Mouse (Mus musculus) hindbrain, embryonic 15.5 days (tissue): ENCODE results near the gene Srsf5. TPM values are rescaled to one million over a fixed set of nuclear protein-coding genes. Genes with fewer than 3 reads are reported as not detected.
"Not testable (repeated sequence)": the region's sequence is repeated elsewhere in the genome, so short reads cannot be mapped to it uniquely, and the experiment has no call there.

Experiments
- ATAC-seq: fragments of 200-750 bp; cut with Nextera tagmentation; 2 replicates; pipeline ENCODE4 v1.8.0; 2017; ENCODE audit warnings: low read depth, moderate number of reproducible peaks, moderate TSS enrichment; ENCODE audit not compliant: low FRiP score
- H3K27ac ChIP-seq: fragments of 300-500 bp; sonication (generic); replicated peaks from 2 replicates; pipeline ENCODE4 v1.5.1; 2015; ENCODE audit warnings: mild to moderate bottlenecking, inconsistent platforms
- H3K27me3 ChIP-seq: fragments of 300-500 bp; sonication (generic); 2 replicates; pipeline ENCODE4 v1.6.1; 2015; ENCODE audit warnings: control low read depth, inconsistent platforms
- H3K36me3 ChIP-seq: fragments of 300-500 bp; sonication (generic); 2 replicates; pipeline ENCODE4 v1.6.1; 2015; ENCODE audit warnings: control low read depth, inconsistent platforms
- H3K4me1 ChIP-seq: fragments of 300-500 bp; sonication (generic); replicated peaks from 2 replicates; pipeline ENCODE4 v1.6.1; 2015; ENCODE audit warnings: control low read depth, inconsistent platforms
- H3K4me2 ChIP-seq: fragments of 300-500 bp; sonication (generic); 2 replicates; pipeline ENCODE4 v1.6.1; 2015; ENCODE audit warnings: moderate library complexity, mild to moderate bottlenecking, inconsistent platforms
- H3K4me3 ChIP-seq: fragments of 300-500 bp; sonication (generic); 2 replicates; pipeline ENCODE4 v1.5.1; 2015; ENCODE audit warnings: mild to moderate bottlenecking, inconsistent platforms
- H3K9ac ChIP-seq: fragments of 300-500 bp; sonication (generic); 2 replicates; pipeline ENCODE4 v1.6.1; 2015; ENCODE audit warnings: inconsistent platforms
- H3K9me3 ChIP-seq: fragments of 300-500 bp; sonication (generic); 2 replicates; pipeline ENCODE4 v1.6.1; 2016; ENCODE audit warnings: control low read depth, inconsistent platforms
- whole genome bisulfite sequencing: fragments of 180-500 bp; shearing (Covaris S2); methylation state at CpG from one replicate; pipeline ENCODE4 v1.1.7; 2015; 5-methylcytosine and 5-hydroxymethylcytosine counted together
- polyA plus RNA-seq: library from polyadenylated mRNA; unstranded; fragments of >200 nt; fragmentation: Nextera tagmentation; extraction: Ambion mirVana; gene quantifications from 2 replicates; pipeline ENCODE4 v1.2.1, GENCODE M21; 2015

The Srsf5 gene
- polyA plus RNA-seq, 1 experiment from 2014 or later = 393 TPM

- not testable (repeated sequence) for ATAC-seq, H3K9ac ChIP-seq
- 95% methylated on average over 16 of the region's 16 CpGs for WGBS
Observed at GRCm38 (mm10) chr12:80949603-80950002, 4.3 kb downstream of the Srsf5 start.

GRCm38 (mm10) chr12:80951640-80952219 is 6.4 kb downstream of the Srsf5 start:
- Histone ChIP-seq H3K9ac (no peak overlapping the region), H3K4me2 (no peak overlapping the region), H3K4me1 (peaks cover 27% of the 10 kb centered on the region), H3K4me3 (no peak overlapping the region), H3K9me3 (no peaks in the 10 kb centered on the region), H3K27me3 (no peaks in the 10 kb centered on the region), H3K27ac (no peak overlapping the region), H3K36me3 (peaks cover 82% of the 10 kb centered on the region)
- no peak for ATAC-seq
- WGBS = over 99% methylated on average over 3 of the region's 3 CpGs

More at GRCm38 (mm10) chr12:80949603-80950002, 4.3 kb downstream of the Srsf5 start:
- Histone ChIP-seq H3K4me1 (peaks cover 32% of the 10 kb centered on the region), H3K36me3 (peaks cover 65% of the 10 kb centered on the region)
- not testable (repeated sequence) for H3K27me3 ChIP-seq, H3K4me3 ChIP-seq, H3K4me2 ChIP-seq, H3K27ac ChIP-seq, H3K9me3 ChIP-seq

GRCm38 (mm10) chr12:80952526-80952925 is 7.2 kb downstream of the Srsf5 start:
- peaks cover 19% of the 10 kb centered on the region; the same call in 1 of the 2 replicates for H3K4me1 ChIP-seq
- no peaks in the 10 kb centered on the region for H3K9me3 ChIP-seq
- no peak overlapping the region for H3K9ac ChIP-seq
- peaks cover 82% of the 10 kb centered on the region for H3K36me3 ChIP-seq
- H3K4me2 ChIP-seq = no peak overlapping the region
- WGBS = 95% methylated on average over 1 of the region's 1 CpGs
- H3K4me3 ChIP-seq = no peak overlapping the region
- H3K27me3 ChIP-seq = no peaks in the 10 kb centered on the region
- H3K27ac ChIP-seq = no peak overlapping the region
- no peak for ATAC-seq

DNA sequence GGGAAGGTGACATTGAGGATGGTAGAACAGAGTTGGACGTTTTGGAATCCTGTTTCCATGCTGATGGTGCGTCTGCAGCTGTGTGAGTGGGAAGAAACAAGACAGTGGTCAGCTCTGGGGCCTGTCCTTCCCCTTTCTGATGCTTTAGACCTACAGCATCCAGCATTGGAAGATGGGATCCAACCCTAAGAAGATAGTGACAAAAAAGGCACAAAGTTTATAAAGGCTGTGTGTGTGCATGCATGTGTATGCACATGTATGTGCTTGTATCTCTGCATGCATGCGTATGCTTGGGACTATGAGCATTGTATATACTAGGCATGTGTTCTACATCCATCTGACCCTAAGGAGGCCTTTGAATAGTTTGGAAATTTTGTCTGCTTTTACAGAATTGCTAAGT is 10.7 kb downstream of the Srsf5 start:
- H3K9ac ChIP-seq = no peak overlapping the region
- no peak overlapping the region for H3K27ac ChIP-seq
- no peaks in the 10 kb centered on the region for H3K27me3 ChIP-seq
- no peak for ATAC-seq
- H3K9me3 ChIP-seq = no peaks in the 10 kb centered on the region
- H3K4me3 ChIP-seq = no peak overlapping the region
- peaks cover 67% of the 10 kb centered on the region for H3K36me3 ChIP-seq
- no peak overlapping the region for H3K4me2 ChIP-seq
- peaks cover 7% of the 10 kb centered on the region; the same call in 1 of the 2 replicates for H3K4me1 ChIP-seq
- WGBS = 96% methylated on average over 3 of the region's 3 CpGs

DNA sequence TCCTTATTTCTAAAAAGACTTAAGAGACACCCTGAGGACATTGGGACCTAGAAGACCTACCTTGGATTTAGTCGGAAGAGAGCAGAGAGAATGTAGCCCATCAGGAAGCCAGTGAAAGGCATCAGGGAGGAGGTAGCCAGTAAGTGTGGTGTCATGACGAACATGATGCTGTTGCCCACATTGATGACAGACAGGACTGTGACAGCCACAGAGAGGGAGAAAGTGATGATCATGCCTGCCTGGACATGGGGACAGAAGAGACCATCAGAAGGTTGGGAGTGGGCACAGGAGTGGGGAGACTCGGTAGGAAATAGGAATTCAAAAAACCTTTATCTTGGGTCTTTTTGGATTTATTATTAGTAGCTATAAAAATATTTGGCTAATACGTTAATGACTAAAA is 12.7 kb downstream of the Srsf5 start:
- peaks cover 53% of the 10 kb centered on the region for H3K36me3 ChIP-seq
- ATAC-seq = no peak
- 91% methylated on average over 4 of the region's 4 CpGs for WGBS

GRCm38 (mm10) chr12:80962566-80962965 is 17.3 kb downstream of the Srsf5 start:
- no peaks in the 10 kb centered on the region for H3K27me3 ChIP-seq
- H3K9ac ChIP-seq = no peak overlapping the region
- peaks cover 9% of the 10 kb centered on the region for H3K36me3 ChIP-seq
- no peak overlapping the region for H3K4me2 ChIP-seq
- no peak overlapping the region for H3K27ac ChIP-seq
- 82% methylated on average over 4 of the region's 4 CpGs for WGBS
- no peaks in the 10 kb centered on the region for H3K9me3 ChIP-seq
- no peaks in the 10 kb centered on the region for H3K4me1 ChIP-seq
- H3K4me3 ChIP-seq = no peak overlapping the region
- no peak for ATAC-seq

More for the DNA sequence above, 12.7 kb downstream of the Srsf5 start:
- Histone ChIP-seq H3K9me3 (no peaks in the 10 kb centered on the region), H3K27me3 (no peaks in the 10 kb centered on the region), H3K27ac (no peak overlapping the region), H3K4me3 (no peak overlapping the region), H3K4me2 (no peak overlapping the region), H3K9ac (no peak overlapping the region), H3K4me1 (0 out of 2 replicates have a peak, but pooled peaks cover 5% of the 10 kb centered on the region)

DNA sequence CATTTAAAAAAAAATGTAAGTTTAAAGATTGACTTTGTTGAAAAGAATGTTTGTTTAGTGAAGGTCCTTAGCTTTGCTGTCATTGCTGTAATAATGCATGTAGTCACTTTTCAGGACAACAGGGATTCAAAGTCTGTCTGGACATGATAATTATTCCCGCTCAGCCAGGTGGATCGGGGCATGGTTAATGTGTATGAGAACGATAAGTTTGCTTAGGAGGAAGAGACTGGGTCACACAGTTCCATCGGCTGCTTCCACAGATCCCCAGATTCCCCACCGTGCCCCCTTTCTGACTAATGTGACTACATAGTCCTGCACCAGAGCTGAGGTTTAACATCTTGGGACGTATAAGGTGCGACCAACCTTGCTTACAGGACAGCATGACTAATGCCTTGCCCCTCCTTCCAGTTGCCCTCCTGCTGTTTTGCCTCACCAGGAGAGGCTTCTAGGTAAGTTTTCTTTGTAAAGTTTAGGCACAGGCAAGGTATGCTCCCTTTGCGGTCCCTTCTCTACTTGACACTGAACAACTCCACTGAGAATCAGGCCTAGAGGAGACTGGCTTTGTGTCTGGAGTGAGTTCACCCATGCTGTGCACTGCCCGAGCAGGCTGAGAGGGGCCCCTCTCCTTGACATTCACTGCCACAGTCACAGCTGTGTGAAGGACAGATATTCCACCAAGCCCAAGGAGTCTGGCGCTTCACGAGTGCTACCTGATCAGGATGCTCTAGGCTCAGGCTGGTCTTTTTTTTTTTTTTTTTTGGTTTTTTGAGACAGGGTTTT is 20.9 kb downstream of the Srsf5 start:
- no peaks in the 10 kb centered on the region for H3K4me1 ChIP-seq
- no peaks in the 10 kb centered on the region for H3K9me3 ChIP-seq
- H3K36me3 ChIP-seq = no peaks in the 10 kb centered on the region
- no peak overlapping the region for H3K9ac ChIP-seq
- ATAC-seq = no peak
- no peaks in the 10 kb centered on the region for H3K27me3 ChIP-seq
- no peak overlapping the region for H3K27ac ChIP-seq
- no peak overlapping the region for H3K4me3 ChIP-seq
- H3K4me2 ChIP-seq = no peak overlapping the region
- WGBS = 83% methylated on average over 11 of the region's 11 CpGs

- Histone ChIP-seq H3K27ac (no peak overlapping the region), H3K9me3 (no peaks in the 10 kb centered on the region), H3K4me1 (no peaks in the 10 kb centered on the region), H3K9ac (no peak overlapping the region), H3K4me2 (no peak overlapping the region), H3K27me3 (no peaks in the 10 kb centered on the region), H3K4me3 (no peak overlapping the region), H3K36me3 (no peaks in the 10 kb centered on the region)
- no peak for ATAC-seq
- 89% methylated on average over 9 of the region's 9 CpGs for WGBS
Observed at GRCm38 (mm10) chr12:80967918-80968317, 22.6 kb downstream of the Srsf5 start.

- Histone ChIP-seq H3K36me3 (no peaks in the 10 kb centered on the region), H3K9me3 (no peaks in the 10 kb centered on the region), H3K27me3 (no peaks in the 10 kb centered on the region), H3K27ac (no peak within 1 kb of the TSS), H3K4me1 (no peaks in the 10 kb centered on the region), H3K4me2 (no peak within 1 kb of the TSS), H3K4me3 (no peak within 1 kb of the TSS), H3K9ac (no peak within 1 kb of the TSS)
- ATAC-seq = no peak
- 88% methylated on average over 5 of the region's 5 CpGs for WGBS
Observed at GRCm38 (mm10) chr12:80968605-80969004, 23.3 kb downstream of the Srsf5 start, which contains the start of gene Slc10a1. Gene Slc10a1 (minus strand): TSS chr12:80968705.

DNA sequence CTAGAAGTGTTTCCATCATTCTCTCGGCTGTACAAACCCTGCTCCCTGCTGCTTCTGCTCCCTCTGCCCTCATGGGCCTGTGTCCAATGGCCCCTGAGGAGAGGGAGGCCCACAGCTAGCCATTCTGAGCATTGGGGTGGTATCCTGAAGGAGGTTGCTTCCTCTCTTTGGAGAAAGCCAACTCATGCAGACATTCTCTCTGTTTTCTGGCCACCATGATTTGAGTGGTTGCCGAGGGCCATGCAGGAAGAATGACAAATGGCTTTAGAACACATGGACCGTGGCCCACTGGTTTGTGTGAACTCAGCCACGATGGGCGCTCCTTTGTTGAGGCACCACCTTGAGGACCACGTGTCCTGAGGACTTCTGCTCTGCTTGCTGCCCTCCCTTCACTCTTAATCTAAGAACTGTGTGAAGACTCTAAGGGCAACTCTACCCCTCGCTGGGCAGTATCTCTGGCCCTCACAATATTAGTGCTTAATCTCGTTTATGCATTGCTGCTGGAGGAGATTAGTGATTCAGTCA is 24.9 kb downstream of the Srsf5 start:
- Histone ChIP-seq H3K4me3 (no peak overlapping the region), H3K9me3 (no peaks in the 10 kb centered on the region), H3K36me3 (no peaks in the 10 kb centered on the region), H3K27me3 (no peaks in the 10 kb centered on the region), H3K4me1 (no peaks in the 10 kb centered on the region), H3K27ac (no peak overlapping the region), H3K4me2 (no peak overlapping the region), H3K9ac (no peak overlapping the region)
- no peak for ATAC-seq
- 63% methylated on average over 8 of the region's 8 CpGs for WGBS

DNA sequence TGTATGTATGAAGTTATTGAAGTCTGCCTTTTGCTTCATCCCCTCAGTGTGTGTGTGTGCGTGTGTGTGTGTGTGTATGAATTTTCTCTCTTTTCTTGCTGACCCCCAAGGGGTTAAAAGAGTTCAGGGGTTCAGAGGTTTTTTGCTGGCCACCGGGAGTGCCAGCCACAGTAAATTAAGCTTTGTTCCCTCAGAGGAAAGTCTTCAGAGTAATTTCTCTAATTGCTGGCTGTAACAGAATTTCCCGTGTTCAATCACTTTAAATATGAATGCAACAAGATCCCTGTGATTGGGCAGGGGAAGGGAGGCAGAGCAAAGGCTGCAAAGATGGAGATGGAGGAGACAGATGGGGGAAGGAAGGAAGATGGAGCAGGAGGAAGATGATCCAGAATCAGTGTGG is 26.5 kb downstream of the Srsf5 start:
- Histone ChIP-seq H3K27ac (no peak overlapping the region), H3K9ac (no peak overlapping the region), H3K9me3 (no peaks in the 10 kb centered on the region), H3K4me1 (no peaks in the 10 kb centered on the region), H3K4me2 (no peak overlapping the region), H3K27me3 (no peaks in the 10 kb centered on the region), H3K4me3 (no peak overlapping the region), H3K36me3 (no peaks in the 10 kb centered on the region)
- no peak for ATAC-seq
- 34% methylated on average over 3 of the region's 3 CpGs for WGBS

- Histone ChIP-seq H3K4me1 (no peaks in the 10 kb centered on the region), H3K27me3 (no peaks in the 10 kb centered on the region), H3K9ac (no peak overlapping the region), H3K27ac (no peak overlapping the region), H3K9me3 (no peaks in the 10 kb centered on the region), H3K4me2 (no peak overlapping the region), H3K4me3 (no peak overlapping the region), H3K36me3 (no peaks in the 10 kb centered on the region)
- no peak for ATAC-seq
- 91% methylated on average over 11 of the region's 11 CpGs for WGBS
Observed at GRCm38 (mm10) chr12:80975939-80976671, 30.8 kb downstream of the Srsf5 start.
